Mouse (Mus musculus): ENCODE data around the gene Abhd17c.

DNA sequence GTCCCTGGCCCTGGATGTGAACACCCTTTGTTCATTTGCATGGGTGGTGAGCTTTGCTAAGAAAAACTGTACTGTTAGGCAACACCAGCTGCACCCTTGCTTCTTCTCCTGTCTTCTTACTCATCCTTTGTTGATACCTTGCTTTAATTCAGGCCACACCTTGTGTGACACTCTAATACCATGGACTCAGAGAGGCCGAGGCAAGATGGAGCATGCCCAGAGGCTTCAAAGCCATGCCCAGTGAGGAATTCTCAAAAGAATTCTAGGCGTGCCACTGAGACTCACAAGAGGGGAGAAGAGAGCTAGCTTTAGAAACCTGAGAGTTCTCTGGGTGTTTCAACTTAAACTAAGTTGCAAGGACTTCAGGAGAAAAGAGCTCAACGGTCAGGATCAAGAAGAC is 33.0 kb upstream of the Abhd17c start:
- TF ChIP-seq FLI1 (IDR thresholded peaks at IDR 0.05; ENCODE audit: low read length): no peak
- no peak for TF ChIP-seq GATA1 (IDR thresholded peaks at IDR 0.05; ENCODE audit: borderline replicate concordance, low read length)
